Mouse (Mus musculus) embryonic facial prominence, embryonic 10.5 days (tissue): ENCODE measurements around the gene Chrm3. TPM values are rescaled to one million over a fixed set of nuclear protein-coding genes. Genes with fewer than 3 reads are reported as not detected.

Experiments used
- DNase-seq: peaks from one replicate; pipeline ENCODE4 v3.0.0-alpha.2; 2017; ENCODE audit warnings: low spot score
- H3K27ac ChIP-seq: fragments of 300-500 bp; sonication (generic); replicated peaks from 2 replicates; pipeline ENCODE4 v1.5.1; 2016; ENCODE audit warnings: mild to moderate bottlenecking
- H3K27me3 ChIP-seq: fragments of 300-500 bp; sonication (generic); replicated peaks from 2 replicates; pipeline ENCODE4 v1.6.1; 2016; ENCODE audit warnings: low read depth, mild to moderate bottlenecking; ENCODE audit not compliant: poor library complexity, severe bottlenecking
- H3K36me3 ChIP-seq: fragments of 300-500 bp; sonication (generic); replicated peaks from 2 replicates; pipeline ENCODE4 v1.6.1; 2016; ENCODE audit warnings: mild to moderate bottlenecking, moderate library complexity
- H3K4me1 ChIP-seq: fragments of 300-500 bp; sonication (generic); 2 replicates; pipeline ENCODE4 v1.6.1; 2016
- H3K4me3 ChIP-seq: fragments of 300-500 bp; sonication (generic); 2 replicates; pipeline ENCODE4 v1.5.1; 2016; ENCODE audit warnings: mild to moderate bottlenecking, moderate library complexity
- H3K9me3 ChIP-seq: fragments of 300-500 bp; sonication (generic); 2 replicates; pipeline ENCODE4 v1.6.1; 2016; ENCODE audit warnings: mild to moderate bottlenecking
- WGBS: fragments of 180-500 bp; shearing (Covaris S2); methylation state at CpG from one replicate; pipeline ENCODE4 v1.1.7; 2016; 5-methylcytosine and 5-hydroxymethylcytosine counted together
- polyA plus RNA-seq: library from polyadenylated mRNA; unstranded; fragments of >200 nt; fragmentation: Nextera tagmentation; extraction: Ambion mirVana; gene quantifications from 2 replicates; pipeline ENCODE4 v1.2.1, GENCODE M21; 2016

Gene Chrm3
- polyA plus RNA-seq, 1 experiment from 2014 or later = 0.62 TPM

DNA sequence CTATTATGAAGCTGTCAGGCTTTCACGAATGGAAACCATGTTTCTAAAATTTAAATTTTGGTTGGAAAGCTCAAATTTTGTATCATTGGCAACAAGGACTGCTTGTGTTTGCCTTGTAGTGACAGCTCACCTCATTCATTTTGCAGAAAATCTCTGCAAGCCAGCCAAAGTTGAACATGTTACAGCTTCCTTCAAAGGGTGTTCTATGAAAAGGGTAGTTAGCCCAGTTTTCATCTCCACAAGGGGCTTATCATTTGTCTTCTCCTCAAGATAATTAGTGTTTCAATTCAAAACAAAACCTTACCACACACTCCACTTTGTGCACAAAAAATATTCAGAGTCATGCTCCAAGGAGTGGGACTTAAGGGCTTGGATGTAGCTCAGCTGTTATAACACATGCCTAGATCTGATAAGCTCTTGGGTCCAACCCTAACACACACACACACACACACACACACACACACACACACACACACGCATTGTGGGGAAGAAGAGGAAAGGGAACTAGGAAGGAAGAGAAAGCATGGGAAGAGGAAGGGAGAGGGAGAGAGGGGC, 302.9 kb downstream of the Chrm3 start:
- H3K4me1 ChIP-seq = no peaks in the 10 kb centered on the region
- H3K27me3 ChIP-seq = no peaks in the 10 kb centered on the region
- H3K4me3 ChIP-seq = no peak overlapping the region
- no peaks in the 10 kb centered on the region for H3K36me3 ChIP-seq
- no peak overlapping the region for H3K27ac ChIP-seq
- no peak for DNase-seq
- WGBS = 81% methylated on average over 2 of the region's 2 CpGs
- H3K9me3 ChIP-seq = 0 out of 2 replicates have a peak, but pooled peaks cover 3% of the 10 kb centered on the region

DNA sequence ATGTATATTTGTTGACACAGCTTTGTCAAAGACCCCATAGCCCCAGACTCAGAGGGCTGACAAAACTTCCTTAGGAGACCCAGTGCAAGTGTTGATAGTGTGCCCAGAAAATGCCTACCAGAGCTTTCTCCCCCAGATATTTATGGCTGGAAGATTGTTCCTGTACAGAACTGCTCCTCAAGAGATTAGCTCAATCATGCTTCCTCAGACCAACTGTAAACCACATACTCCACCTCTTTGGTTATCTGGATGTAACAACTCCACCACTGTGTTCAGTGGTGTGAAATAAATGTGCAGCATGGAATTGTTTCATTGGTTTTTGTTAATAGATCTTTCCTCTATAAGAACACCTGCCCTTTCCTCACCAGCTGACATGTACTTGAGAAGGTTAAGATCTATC, 306.6 kb downstream of the Chrm3 start:
- H3K4me3 ChIP-seq = no peak overlapping the region
- no peak for DNase-seq
- no peaks in the 10 kb centered on the region for H3K4me1 ChIP-seq
- no peaks in the 10 kb centered on the region for H3K27me3 ChIP-seq
- H3K36me3 ChIP-seq = no peaks in the 10 kb centered on the region
- H3K9me3 ChIP-seq = 0 out of 2 replicates have a peak, but pooled peaks cover 3% of the 10 kb centered on the region
- H3K27ac ChIP-seq = no peak overlapping the region

DNA sequence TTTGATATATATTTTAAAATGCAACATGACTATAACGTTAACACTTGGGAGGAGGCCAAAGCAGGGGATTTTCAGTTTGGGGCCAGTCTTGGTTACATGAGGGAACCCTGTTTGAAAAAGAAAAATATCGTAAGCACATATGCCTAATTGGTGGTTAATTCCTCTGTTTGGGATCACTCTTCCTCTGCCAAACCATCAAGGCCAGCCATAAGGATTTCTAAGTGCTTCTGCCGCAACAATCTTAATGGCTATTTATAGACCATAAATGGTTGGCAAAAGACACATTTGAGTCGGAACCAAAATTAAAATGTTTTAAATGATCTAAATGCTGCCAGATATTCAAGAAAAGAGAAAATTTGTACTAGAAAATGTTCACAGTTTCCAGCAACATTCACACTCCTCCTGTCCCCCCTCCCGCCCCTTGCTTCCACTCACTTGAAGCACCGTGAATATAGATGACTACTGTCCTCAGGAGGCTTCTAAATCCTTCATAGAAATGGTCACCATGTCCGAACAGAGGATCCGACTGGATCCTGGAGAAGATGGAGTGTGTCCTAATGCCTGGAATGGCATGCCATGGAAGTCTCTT, 307.3 kb downstream of the Chrm3 start:
- DNase-seq = no peak
- H3K36me3 ChIP-seq = no peaks in the 10 kb centered on the region
- H3K4me1 ChIP-seq = no peaks in the 10 kb centered on the region
- 0 out of 2 replicates have a peak, but pooled peaks cover 3% of the 10 kb centered on the region for H3K9me3 ChIP-seq
- H3K4me3 ChIP-seq = no peak overlapping the region
- WGBS = 90% methylated on average over 8 of the region's 8 CpGs
- no peak overlapping the region for H3K27ac ChIP-seq
- no peaks in the 10 kb centered on the region for H3K27me3 ChIP-seq

DNA sequence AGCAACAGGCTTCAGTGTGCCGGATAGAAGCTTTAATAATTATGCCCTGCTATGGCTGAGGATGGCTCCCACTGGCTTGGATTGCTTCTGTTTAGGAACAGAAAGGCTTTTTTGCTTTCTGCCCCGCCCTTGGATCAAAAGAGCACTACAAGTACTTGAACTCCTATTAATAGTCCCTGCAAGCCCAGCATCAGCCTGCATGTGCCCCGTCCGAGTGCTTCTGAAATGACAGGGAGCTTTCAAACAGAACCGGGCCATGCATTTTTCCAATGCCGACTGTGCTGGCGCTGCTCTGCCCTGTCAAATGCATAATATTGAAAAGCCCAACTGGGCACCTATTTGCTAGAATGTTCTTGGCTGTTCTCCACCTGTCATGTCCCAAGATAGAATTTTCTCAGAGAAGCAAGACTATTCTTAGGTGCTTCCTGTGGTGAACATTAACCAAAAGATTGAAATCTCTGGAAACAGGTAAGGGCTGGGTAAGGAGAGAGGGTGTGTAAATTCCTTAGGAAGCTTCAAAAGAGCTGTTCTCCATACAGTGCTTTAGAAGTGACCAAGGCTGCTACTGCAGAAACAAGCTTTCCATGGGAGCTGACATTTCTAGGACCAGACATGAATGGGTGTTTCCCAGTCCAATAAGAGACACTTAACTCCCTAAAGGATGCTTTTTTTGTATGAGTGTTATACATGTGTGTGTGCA, 314.8 kb downstream of the Chrm3 start:
- no peak overlapping the region for H3K4me3 ChIP-seq
- no peaks in the 10 kb centered on the region for H3K9me3 ChIP-seq
- H3K27me3 ChIP-seq = no peaks in the 10 kb centered on the region
- no peak overlapping the region for H3K27ac ChIP-seq
- H3K36me3 ChIP-seq = no peaks in the 10 kb centered on the region
- DNase-seq = no peak
- H3K4me1 ChIP-seq = no peaks in the 10 kb centered on the region
- 87% methylated on average over 7 of the region's 7 CpGs for WGBS

DNA sequence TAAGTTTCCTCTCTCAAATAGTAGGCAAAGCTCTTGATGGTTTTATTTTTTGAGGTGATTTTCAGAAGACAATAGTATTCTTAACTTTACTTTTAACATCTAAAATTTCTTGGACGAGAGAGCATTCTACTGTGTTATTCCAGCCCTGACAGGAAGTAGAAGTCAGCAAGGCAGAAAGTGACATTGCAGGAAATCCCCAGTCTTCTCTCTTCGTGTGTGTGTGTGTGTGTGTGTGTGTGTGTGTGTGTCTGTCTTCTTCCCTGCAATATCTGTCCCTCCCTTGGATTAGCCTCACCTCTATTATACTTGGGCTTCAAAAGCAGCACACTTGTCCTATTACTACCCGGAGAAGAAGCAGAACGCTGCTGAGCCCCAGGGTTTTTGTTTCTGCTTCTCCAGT, 316.6 kb downstream of the Chrm3 start:
- Histone ChIP-seq H3K4me1 (no peaks in the 10 kb centered on the region), H3K27ac (no peak overlapping the region), H3K9me3 (no peaks in the 10 kb centered on the region), H3K27me3 (no peaks in the 10 kb centered on the region), H3K36me3 (no peaks in the 10 kb centered on the region), H3K4me3 (no peak overlapping the region)
- DNase-seq = no peak
- WGBS = 60% methylated on average over 4 of the region's 4 CpGs

DNA sequence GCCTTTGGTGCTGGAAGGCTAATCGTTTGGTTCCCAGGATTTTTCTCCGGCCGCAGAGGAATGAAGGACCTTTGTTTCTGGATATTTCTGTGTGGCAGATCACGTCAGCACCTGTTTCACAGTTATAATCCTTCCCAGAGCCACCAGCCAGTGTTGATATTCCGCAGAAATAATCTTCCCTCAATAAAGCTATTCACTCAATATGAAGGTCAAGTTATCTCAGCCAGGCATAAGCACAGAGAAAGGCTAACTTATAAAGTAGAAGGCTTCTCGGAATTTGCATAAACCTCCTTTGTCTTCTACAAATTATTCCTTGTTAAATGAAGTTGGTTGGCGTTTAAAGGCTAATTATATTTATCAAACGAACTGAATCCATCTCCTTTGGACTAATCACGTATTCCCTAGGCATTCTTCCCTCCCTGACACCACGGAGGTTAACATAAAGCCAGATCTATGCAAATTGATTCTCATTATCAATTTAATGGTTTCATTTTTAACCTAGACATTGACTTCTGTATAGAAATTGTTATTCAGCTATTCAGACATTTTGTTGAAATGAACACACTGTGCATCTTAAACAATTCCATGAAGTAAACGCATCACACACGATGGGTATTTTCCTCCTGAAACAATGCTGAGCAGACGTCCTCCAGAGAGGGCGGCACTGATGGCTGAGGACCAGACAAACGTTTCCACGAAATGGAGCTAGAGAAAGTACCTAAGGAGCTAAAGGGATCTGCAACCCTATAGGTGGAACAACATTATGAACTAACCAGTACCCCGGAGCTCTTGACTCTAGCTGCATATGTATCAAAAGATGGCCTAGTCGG, 326.9 kb downstream of the Chrm3 start:
- Histone ChIP-seq H3K4me1 (no peaks in the 10 kb centered on the region), H3K9me3 (no peaks in the 10 kb centered on the region), H3K27me3 (no peaks in the 10 kb centered on the region), H3K36me3 (no peaks in the 10 kb centered on the region), H3K4me3 (no peak overlapping the region), H3K27ac (no peak overlapping the region)
- 82% methylated on average over 18 of the region's 18 CpGs for WGBS
- no peak for DNase-seq

DNA sequence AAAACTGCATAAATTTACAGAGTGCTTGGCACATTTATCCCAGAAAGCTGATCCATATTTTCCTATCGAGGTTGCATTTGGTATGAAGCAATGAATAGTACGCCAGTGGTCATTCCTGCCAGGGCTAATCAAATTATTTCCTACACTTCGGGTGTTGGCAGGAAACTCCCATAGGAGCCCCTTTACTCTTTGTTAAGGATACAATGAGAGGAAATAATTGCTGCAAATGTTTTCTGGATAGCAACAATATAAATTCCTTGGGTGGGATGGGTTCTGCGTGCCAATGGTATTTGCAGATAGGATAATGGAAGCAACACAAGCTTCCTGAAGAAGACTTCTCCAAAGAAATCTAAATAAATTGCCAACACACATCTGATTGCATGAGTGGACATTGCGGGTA, 329.1 kb downstream of the Chrm3 start:
- DNase-seq = no peak
- Histone ChIP-seq H3K36me3 (no peaks in the 10 kb centered on the region), H3K4me3 (no peak overlapping the region), H3K27me3 (no peaks in the 10 kb centered on the region), H3K4me1 (no peaks in the 10 kb centered on the region), H3K9me3 (no peaks in the 10 kb centered on the region), H3K27ac (no peak overlapping the region)
- 81% methylated on average over 5 of the region's 5 CpGs for WGBS

DNA sequence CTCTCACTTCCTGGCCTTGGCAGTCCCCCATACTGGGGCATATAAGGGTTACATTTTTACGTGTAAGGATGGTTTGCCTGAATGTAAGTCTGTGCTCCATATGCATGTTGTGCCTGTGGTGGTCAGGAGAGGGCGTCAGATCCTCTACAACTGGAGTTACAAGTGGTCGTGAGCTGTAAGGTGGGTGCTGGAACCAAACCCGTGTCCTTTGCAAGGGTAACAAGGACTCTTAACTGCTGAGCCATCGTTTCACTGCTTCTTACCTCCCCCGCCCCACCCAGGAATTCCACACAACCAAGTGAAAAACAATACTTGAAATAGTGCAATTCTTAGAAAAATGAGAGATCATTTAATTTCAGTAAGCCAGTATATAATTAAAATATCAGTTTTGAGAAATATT, 330.7 kb downstream of the Chrm3 start:
- no peak for DNase-seq
- Histone ChIP-seq H3K27me3 (no peaks in the 10 kb centered on the region), H3K4me3 (no peak overlapping the region), H3K9me3 (no peaks in the 10 kb centered on the region), H3K4me1 (no peaks in the 10 kb centered on the region), H3K36me3 (no peaks in the 10 kb centered on the region), H3K27ac (no peak overlapping the region)
- WGBS = 85% methylated on average over 6 of the region's 6 CpGs

DNA sequence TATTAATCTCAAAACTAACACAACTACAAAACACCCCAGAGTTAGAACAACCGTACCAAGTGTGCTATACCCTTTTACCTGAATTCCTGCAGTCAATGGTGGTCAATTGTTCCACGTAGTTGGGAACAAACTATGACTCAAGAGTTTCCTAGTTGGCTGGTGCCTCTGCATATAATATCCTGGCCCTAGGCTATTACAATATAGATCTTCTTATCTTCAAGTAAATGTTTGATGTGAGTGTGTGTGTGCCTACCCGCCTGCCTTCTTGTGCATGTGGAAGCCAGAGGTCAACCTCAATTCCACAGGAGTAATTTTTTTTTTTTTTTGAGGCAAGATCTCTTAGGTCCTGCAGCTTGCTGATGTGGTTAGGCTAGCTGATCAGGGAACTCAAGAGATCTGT, 335.5 kb downstream of the Chrm3 start:
- DNase-seq = no peak
- Histone ChIP-seq H3K36me3 (no peaks in the 10 kb centered on the region), H3K9me3 (no peaks in the 10 kb centered on the region), H3K4me3 (no peak overlapping the region), H3K27me3 (no peaks in the 10 kb centered on the region), H3K27ac (no peak overlapping the region), H3K4me1 (no peaks in the 10 kb centered on the region)
- 94% methylated on average over 3 of the region's 3 CpGs for WGBS

DNA sequence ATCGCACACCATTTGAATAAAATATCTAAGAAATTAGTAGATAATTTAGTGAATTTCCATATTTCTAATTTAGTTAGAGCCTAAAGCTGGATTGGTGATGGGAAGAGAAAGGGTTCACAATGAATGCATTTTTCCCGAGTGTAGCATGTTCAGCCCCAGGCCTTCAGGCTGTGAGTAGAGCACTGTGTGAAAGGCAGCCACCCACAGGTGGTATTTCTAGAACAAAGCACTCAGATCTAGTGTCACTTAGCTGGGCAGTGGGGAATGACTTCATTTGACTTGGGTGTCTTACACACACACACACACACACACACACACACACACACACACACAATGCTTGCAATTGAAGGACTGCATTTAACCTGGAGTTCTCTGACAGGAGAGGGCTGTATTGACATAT, 337.5 kb downstream of the Chrm3 start:
- Histone ChIP-seq H3K4me1 (no peaks in the 10 kb centered on the region), H3K9me3 (no peaks in the 10 kb centered on the region), H3K27me3 (no peaks in the 10 kb centered on the region), H3K4me3 (no peak overlapping the region), H3K36me3 (no peaks in the 10 kb centered on the region), H3K27ac (no peak overlapping the region)
- WGBS = 68% methylated on average over 2 of the region's 2 CpGs
- DNase-seq = no peak

DNA sequence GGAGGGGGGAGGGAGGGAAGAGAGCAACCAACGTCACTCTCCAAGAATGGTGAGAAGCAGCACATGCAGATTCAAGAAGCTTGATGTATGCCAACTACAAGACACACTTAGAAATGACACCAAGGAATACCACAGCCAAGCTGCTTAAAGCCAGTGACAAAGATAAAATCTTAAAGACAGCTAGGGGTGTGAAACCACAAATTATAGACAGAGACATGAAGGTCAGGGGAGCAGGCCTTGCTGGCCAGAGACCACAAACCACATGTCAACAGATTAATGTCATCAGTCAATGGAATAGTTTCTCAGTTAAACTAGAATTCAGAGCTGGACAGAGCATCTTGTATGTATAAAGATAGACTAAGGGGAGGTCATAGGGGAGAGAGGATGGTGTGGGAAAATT, 341.4 kb downstream of the Chrm3 start:
- 70% methylated on average over 1 of the region's 1 CpGs for WGBS
- H3K27ac ChIP-seq = no peak overlapping the region
- DNase-seq = no peak
- H3K36me3 ChIP-seq = no peaks in the 10 kb centered on the region
- H3K4me3 ChIP-seq = no peak overlapping the region
- no peaks in the 10 kb centered on the region for H3K4me1 ChIP-seq
- H3K9me3 ChIP-seq = no peaks in the 10 kb centered on the region
- H3K27me3 ChIP-seq = no peaks in the 10 kb centered on the region

DNA sequence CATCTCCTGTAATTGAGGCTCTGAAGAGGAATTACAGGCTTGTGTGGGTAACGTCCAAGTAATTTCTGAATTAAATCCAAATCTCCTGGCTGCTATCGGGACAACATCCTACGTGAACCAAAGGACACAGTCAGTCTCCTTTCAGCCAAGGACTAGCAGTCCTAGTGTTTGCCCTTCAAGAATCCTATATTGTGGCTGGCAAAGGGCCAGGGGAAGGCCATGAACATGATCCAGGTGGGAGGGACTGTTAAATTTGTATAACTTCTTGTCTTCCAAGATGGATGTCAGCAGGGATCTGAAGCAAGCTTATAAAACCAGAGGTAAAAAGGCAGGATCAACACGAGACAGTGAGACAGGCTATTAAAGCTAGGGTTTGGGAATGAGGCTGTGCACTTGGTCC, 357.7 kb downstream of the Chrm3 start:
- 83% methylated on average over 4 of the region's 4 CpGs for WGBS
- H3K27me3 ChIP-seq = no peaks in the 10 kb centered on the region
- no peak for DNase-seq
- H3K4me3 ChIP-seq = no peak overlapping the region
- no peaks in the 10 kb centered on the region for H3K9me3 ChIP-seq
- H3K36me3 ChIP-seq = no peaks in the 10 kb centered on the region
- no peak overlapping the region for H3K27ac ChIP-seq
- no peaks in the 10 kb centered on the region for H3K4me1 ChIP-seq
